In the genomic region with DNA sequence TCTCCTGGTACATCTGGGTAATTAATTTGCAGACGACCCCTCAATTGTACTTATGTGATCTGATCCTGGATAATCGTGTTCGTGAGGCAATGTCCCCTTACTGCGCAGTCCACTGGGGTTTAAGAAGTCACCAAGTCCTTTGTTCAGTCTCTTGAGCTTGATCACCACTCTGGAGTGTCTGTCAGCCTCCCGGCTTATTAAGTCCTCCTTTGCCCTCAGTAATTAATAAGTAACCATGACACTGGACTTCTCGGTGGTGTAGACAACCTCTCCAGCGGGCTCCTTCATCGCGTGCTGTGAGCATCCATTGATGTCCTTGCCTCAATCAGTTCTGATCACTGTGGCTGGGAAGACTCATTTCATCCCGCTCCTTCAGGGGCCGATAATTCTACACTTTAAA, we compare ENCODE assay signal across 16 mouse cellular contexts. TPM values are rescaled to one million over a fixed set of nuclear protein-coding genes. Genes with fewer than 3 reads are reported as not detected.
"Had no signal": no experiment of that assay in that cellular context is flagged by ENCODE, and none has a peak within 500 bp of the region (broad histone marks: within the 10 kb centered on the region; RNA-seq: fewer than 3 reads in every experiment).

No protein-coding gene starts in this region.

- H3K4me2 ChIP-seq: intestine, embryonic 15.5 days; limb, embryonic 12.5 days; liver, embryonic 13.5 days; lung, embryonic 15.5 days; midbrain, embryonic 12.5 days had no signal

- H3K9ac ChIP-seq: intestine, embryonic 15.5 days; limb, embryonic 12.5 days; liver, embryonic 13.5 days; liver, postnatal 0 days; lung, embryonic 15.5 days; midbrain, embryonic 12.5 days had no signal

- H3K9me3 ChIP-seq: intestine, embryonic 15.5 days; limb, embryonic 12.5 days; lung, embryonic 15.5 days; midbrain, embryonic 12.5 days had no signal

- H3K4me3 ChIP-seq: intestine, embryonic 15.5 days; layer of hippocampus, adult 2 months; limb, embryonic 12.5 days; liver, embryonic 13.5 days; lung, embryonic 15.5 days; megakaryocyte, embryonic 14.5 days; midbrain, embryonic 12.5 days had no signal

- H3K27me3 ChIP-seq: intestine, embryonic 15.5 days; limb, embryonic 12.5 days; liver, embryonic 13.5 days; lung, embryonic 15.5 days; megakaryocyte, embryonic 14.5 days had no signal

- DNase-seq: kidney, postnatal 10 days; liver; liver, embryonic 13.5 days; liver, postnatal 0 days; lung, postnatal 14 days; right cerebral cortex, postnatal 4 days; spleen, adult 18-20 months; thymus, adult 18-20 months; thymus, postnatal 14 days had no signal

- H3K36me3 ChIP-seq: intestine, embryonic 15.5 days; limb, embryonic 12.5 days; liver, embryonic 13.5 days; lung, embryonic 15.5 days; midbrain, embryonic 12.5 days had no signal

- ATAC-seq: intestine, embryonic 15.5 days; liver, postnatal 0 days had no signal

- H3K27ac ChIP-seq: intestine, embryonic 15.5 days; layer of hippocampus, adult 2 months; limb, embryonic 12.5 days; liver, embryonic 13.5 days; lung, embryonic 15.5 days; macrophage; midbrain, embryonic 12.5 days had no signal

- H3K4me1 ChIP-seq: intestine, embryonic 15.5 days; liver, embryonic 13.5 days; megakaryocyte, embryonic 14.5 days; midbrain, embryonic 12.5 days had no signal

RNA-seq across cellular contexts. Expression of a gene that starts 28.0 kb away (rescaled TPM):
- polyA plus RNA-seq: macrophage had no signal
